Mouse (Mus musculus) limb, embryonic 10.5 days (tissue): ENCODE data around the gene Abhd16a. TPM values are rescaled to one million over a fixed set of nuclear protein-coding genes. Genes with fewer than 3 reads are reported as not detected.
"Not testable (repeated sequence)": the region's sequence is repeated elsewhere in the genome, so short reads cannot be mapped to it uniquely, and the experiment has no call there.

Experiments
- DNase-seq: peaks from one replicate; pipeline ENCODE4 v3.0.0-alpha.2; 2017; ENCODE audit warnings: low spot score
- H3K27ac ChIP-seq: fragments of 300-500 bp; sonication (generic); 2 replicates; pipeline ENCODE4 v1.5.1; 2016; ENCODE audit warnings: mild to moderate bottlenecking
- H3K27me3 ChIP-seq: fragments of 300-500 bp; sonication (generic); 2 replicates; pipeline ENCODE4 v1.6.1; 2016; ENCODE audit warnings: low read depth, mild to moderate bottlenecking; ENCODE audit not compliant: poor library complexity, severe bottlenecking
- H3K36me3 ChIP-seq: fragments of 300-500 bp; sonication (generic); 2 replicates; pipeline ENCODE4 v1.6.1; 2016; ENCODE audit warnings: mild to moderate bottlenecking, moderate library complexity
- H3K4me1 ChIP-seq: fragments of 300-500 bp; sonication (generic); 2 replicates; pipeline ENCODE4 v1.6.1; 2016
- H3K4me3 ChIP-seq: fragments of 300-500 bp; sonication (generic); 2 replicates; pipeline ENCODE4 v1.5.1; 2016; ENCODE audit warnings: mild to moderate bottlenecking, moderate library complexity
- H3K9me3 ChIP-seq: fragments of 300-500 bp; sonication (generic); replicated peaks from 2 replicates; pipeline ENCODE4 v1.6.1; 2016; ENCODE audit warnings: mild to moderate bottlenecking
- WGBS: fragments of 180-500 bp; shearing (Covaris S2); methylation state at CpG from one replicate; pipeline ENCODE4 v1.1.7; 2016; 5-methylcytosine and 5-hydroxymethylcytosine counted together
- polyA plus RNA-seq: library from polyadenylated mRNA; unstranded; fragments of >200 nt; fragmentation: Nextera tagmentation; extraction: Ambion mirVana; gene quantifications from 2 replicates; pipeline ENCODE4 v1.2.1, GENCODE M21; 2016

Gene Abhd16a
- polyA plus RNA-seq, 1 experiment from 2014 or later, result 63.6 TPM

DNA sequence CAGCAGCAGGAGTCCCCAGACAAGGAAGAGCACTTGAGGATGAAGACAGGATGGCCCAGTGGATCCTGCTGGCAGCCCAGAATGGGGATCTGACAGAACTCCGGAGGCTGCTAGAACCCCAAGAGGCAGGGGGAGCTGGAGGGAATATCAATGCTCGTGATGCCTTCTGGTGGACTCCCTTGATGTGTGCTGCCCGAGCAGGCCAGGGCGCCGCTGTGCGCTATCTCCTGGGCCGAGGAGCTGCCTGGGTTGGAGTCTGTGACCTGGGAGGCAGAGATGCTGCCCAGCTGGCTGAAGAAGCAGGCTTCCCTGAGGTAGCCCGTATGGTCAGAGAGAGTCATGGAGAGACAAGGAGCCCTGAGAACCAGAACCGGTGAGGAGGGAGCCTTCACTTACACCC lies 34.2 kb downstream of the Abhd16a start:
- Histone ChIP-seq H3K4me1 (peaks cover 49% of the 10 kb centered on the region), H3K36me3 (peaks cover 48% of the 10 kb centered on the region)
- not testable (repeated sequence) for H3K4me3 ChIP-seq, H3K9me3 ChIP-seq, H3K27ac ChIP-seq, DNase-seq, H3K27me3 ChIP-seq
- WGBS, result 92% methylated on average over 9 of the region's 9 CpGs

DNA sequence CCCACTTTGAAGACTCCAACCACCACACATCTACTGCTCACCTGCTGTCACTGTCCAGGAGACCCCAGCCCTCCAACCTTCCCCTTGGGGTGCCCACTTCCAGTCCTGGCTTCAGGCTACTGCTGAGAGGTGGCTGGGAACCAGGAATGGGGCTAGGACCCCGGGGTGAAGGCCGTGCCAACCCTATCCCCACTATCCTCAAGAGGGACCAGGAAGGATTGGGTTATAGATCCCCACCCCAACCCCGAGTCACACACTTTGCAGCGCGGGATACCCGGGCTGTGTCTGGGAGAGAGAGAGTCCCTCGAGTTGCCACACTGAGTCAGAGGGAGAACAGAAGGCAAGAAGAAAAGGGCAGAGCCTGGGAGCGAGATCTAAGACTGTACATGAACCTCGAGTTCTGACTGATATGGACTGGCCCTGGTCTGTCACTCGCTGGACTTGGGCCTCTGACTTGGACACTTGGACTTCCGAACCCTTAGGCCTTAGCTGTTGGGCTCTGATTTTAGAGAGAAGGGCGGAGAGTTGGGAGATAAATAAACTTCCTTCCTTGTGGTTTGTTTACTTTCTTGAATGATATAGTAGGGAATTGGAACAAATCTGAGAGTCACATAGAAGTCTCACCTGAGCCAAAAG lies 35.3 kb downstream of the Abhd16a start:
- H3K9me3 ChIP-seq, DNase-seq, H3K27ac ChIP-seq, H3K27me3 ChIP-seq: not testable (repeated sequence)
- 92% methylated on average over 12 of the region's 12 CpGs for WGBS
- H3K4me3 ChIP-seq, result 0 out of 2 replicates have a peak overlapping the region, but pooled peaks have one; percentile 1
- peaks cover 57% of the 10 kb centered on the region for H3K4me1 ChIP-seq
- peaks cover 45% of the 10 kb centered on the region for H3K36me3 ChIP-seq

DNA sequence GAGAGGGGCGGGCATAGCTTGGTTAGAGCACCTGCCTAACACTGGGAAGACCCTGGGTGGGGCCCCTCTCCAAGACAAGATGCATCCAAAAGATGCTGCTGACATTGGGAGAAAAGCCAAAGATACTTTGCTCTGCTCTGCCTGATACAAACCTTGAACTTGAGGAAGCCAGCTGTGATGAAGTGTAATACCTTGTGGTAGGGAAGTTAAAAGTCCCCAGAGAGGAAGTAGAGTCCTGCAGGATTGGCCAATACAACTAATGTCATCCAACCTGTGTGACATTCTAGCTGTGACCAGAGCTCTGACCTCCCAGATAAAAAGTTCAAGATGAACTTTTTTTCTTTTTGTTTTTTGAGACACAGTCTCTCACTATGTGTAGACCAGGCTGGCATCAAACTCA lies 36.0 kb downstream of the Abhd16a start:
- WGBS, result 93% methylated on average over 1 of the region's 1 CpGs
- DNase-seq, result no peak
- Histone ChIP-seq H3K9me3 (no peaks in the 10 kb centered on the region), H3K27ac (no peak overlapping the region), H3K4me1 (peaks cover 50% of the 10 kb centered on the region), H3K4me3 (0 out of 2 replicates have a peak overlapping the region, but pooled peaks have one; percentile 1), H3K27me3 (no peaks in the 10 kb centered on the region), H3K36me3 (peaks cover 39% of the 10 kb centered on the region)

DNA sequence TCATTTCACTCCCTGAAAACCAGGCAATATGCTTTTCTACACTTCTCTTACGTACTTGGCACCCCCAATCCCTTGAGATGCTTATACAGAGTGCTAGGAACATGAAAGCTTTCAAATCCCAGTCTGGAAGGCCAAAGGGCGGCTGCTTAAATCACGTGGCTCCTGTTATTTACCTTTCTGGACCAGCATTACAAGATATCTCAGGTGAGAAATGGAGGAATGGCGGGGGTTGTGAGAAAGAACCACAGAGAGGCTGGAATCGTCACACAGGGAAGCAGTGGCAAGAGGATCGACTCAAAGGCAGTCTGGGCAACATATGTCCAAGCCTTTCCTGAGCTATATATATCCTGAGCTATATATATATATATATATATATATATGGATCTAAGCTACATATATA lies 36.5 kb downstream of the Abhd16a start:
- H3K9me3 ChIP-seq, result no peaks in the 10 kb centered on the region
- WGBS, result 37% methylated on average over 6 of the region's 6 CpGs
- 0 out of 2 replicates have a peak overlapping the region, but pooled peaks have one; percentile 54 for H3K27ac ChIP-seq

DNA sequence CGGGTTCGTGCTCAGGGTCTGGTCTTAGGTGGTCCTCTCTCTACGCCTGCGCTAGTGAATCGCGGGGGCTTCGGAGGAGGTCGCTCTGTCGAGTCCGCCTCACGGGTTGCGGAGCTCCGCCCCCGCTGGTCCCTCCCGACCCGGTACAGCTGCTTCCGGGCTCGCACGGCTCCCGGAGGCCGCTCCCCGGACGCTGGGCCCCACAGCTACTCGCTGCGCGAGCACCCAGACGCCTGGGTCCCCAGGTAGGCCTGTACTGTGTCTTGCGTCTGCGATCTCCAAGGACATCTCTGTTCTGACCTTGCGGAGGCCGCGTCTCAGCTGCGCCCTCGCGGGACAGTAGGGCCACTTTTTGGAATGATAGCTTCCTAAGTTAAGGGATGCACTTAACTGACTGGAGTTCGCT lies 37.1 kb downstream of the Abhd16a start, which contains the start of gene D17H6S53E:
TSS of gene D17H6S53E (plus strand) at position 168 of the 406 bp plus-strand sequence.
- H3K9me3 ChIP-seq, result no peaks in the 10 kb centered on the region
- H3K4me3 ChIP-seq, result peak within 1 kb of the TSS; percentile 64
- WGBS, result under 1% methylated on average over 36 of the region's 36 CpGs
- H3K27me3 ChIP-seq, result no peaks in the 10 kb centered on the region
- H3K4me1 ChIP-seq, result peaks cover 44% of the 10 kb centered on the region
- peaks cover 44% of the 10 kb centered on the region for H3K36me3 ChIP-seq
- peak within 1 kb of the TSS; percentile 89 for H3K27ac ChIP-seq
- peak; percentile 83 for DNase-seq

More for the DNA sequence above, 36.5 kb downstream of the Abhd16a start:
- Histone ChIP-seq H3K27me3 (no peaks in the 10 kb centered on the region), H3K36me3 (peaks cover 41% of the 10 kb centered on the region), H3K4me3 (peak overlapping the region; percentile 64), H3K4me1 (peaks cover 45% of the 10 kb centered on the region)
- DNase-seq, result no peak

DNA sequence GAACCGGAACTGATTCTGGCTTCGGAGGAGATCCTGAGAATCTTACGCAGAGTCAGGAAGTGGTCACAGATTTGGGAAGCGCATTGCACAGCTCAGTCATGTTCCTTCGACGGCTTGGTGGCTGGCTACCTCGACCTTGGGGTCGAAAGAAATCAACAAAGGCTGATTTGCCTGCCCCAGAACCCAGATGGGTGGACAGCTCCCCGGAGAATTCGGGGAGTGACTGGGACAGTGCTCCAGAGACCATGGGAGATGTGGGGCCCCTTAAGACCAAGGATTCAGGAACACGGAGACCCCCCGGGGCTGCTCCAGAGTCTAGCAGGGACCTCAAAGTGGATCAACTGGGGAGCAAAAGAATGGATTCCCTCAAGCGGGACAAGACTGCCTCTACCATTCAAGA lies 38.0 kb downstream of the Abhd16a start:
- H3K4me3 ChIP-seq, result peak overlapping the region; percentile 64
- no peaks in the 10 kb centered on the region for H3K27me3 ChIP-seq
- H3K36me3 ChIP-seq, result peaks cover 44% of the 10 kb centered on the region
- H3K4me1 ChIP-seq, result peaks cover 41% of the 10 kb centered on the region
- WGBS, result 75% methylated on average over 13 of the region's 13 CpGs
- H3K9me3 ChIP-seq, result no peaks in the 10 kb centered on the region
- DNase-seq, result no peak
- peak overlapping the region; percentile 89 for H3K27ac ChIP-seq

DNA sequence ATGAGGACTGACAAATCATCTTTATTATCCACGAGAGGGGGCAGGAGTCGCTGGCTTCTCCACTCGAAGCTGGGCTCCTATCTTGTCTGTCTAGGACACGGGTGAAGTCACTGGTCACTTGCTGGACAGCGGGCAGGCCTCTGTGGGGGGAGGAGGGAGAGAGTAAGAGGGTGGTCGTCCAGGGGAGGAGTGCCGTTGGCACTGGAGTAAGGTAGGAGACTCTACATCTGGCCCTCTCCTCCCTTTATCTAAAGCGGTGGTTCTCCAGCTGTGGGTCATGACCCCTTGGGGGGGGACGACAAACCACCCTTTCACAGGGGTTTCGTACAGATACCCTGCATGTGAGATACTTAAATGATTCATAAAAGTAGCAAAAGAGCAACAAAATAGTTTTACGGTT lies 39.9 kb downstream of the Abhd16a start:
- Histone ChIP-seq H3K4me1 (peaks cover 36% of the 10 kb centered on the region), H3K27me3 (no peaks in the 10 kb centered on the region), H3K36me3 (peaks cover 34% of the 10 kb centered on the region), H3K27ac (no peak overlapping the region), H3K9me3 (no peaks in the 10 kb centered on the region), H3K4me3 (no peak overlapping the region)
- DNase-seq, result no peak
- WGBS, result 77% methylated on average over 11 of the region's 11 CpGs

DNA sequence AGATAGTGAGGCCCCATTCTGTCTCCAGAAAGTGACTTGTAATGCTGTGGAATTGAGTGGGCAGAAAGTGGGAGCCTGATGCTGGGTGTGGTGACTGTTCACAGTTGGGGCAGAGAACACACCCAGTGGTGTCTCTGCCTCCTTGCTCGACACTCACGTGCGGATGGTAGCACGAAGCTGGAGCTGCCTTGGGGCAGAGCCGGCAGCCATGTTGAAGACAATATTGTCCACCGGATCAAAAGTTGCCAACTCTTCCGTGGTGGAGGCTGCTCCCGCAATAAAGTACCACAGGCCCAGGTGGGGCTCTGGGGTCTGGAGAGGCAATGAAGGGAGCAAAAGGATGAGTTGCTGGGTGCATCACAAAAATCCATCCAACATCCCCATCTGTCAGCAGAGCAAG lies 42.0 kb downstream of the Abhd16a start:
- Histone ChIP-seq H3K27ac (no peak overlapping the region), H3K4me1 (peaks cover 27% of the 10 kb centered on the region), H3K27me3 (no peaks in the 10 kb centered on the region), H3K9me3 (no peaks in the 10 kb centered on the region), H3K4me3 (no peak overlapping the region), H3K36me3 (peaks cover 21% of the 10 kb centered on the region)
- WGBS, result 91% methylated on average over 8 of the region's 8 CpGs
- DNase-seq, result no peak

DNA sequence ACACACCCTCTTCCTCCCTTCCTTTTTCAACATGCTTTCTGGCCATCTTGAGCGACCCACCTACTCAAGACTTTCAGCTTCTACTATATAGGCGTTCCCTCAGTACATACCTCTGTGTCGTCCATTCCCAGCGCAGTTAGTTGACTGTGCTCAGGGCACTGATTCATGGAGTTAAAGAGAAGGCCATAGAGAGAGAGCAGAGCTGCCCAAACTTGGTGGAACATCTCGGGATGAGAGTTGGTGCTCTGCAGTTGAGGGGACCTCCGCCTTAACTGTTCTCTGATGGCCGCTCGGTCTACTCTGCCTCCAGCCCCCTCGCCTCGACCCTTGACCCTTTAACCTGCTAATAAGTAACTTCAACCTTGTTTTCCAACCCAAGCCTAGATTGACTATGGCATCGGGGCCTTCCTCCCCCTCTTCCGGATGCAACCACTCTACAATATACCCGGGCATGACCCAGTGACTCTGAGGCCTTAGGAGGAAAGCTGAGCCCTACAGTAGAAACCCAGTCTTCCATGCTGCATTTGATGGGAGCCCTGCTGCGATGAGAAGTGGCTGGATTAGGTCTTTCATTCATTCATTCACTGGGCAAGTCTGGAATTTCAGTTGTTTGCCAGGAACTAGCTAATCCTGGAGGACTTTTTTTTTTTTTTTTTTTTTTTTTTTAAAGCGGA lies 42.6 kb downstream of the Abhd16a start, which contains the start of gene Apom:
TSS of gene Apom (minus strand) at position 551 of the 674 bp plus-strand sequence.
- no peaks in the 10 kb centered on the region for H3K9me3 ChIP-seq
- H3K27ac ChIP-seq, result no peak within 1 kb of the TSS
- peaks cover 26% of the 10 kb centered on the region for H3K4me1 ChIP-seq
- WGBS, result 84% methylated on average over 15 of the region's 15 CpGs
- no peak for DNase-seq
- no peaks in the 10 kb centered on the region for H3K27me3 ChIP-seq
- H3K4me3 ChIP-seq, result no peak within 1 kb of the TSS
- peaks cover 21% of the 10 kb centered on the region for H3K36me3 ChIP-seq

DNA sequence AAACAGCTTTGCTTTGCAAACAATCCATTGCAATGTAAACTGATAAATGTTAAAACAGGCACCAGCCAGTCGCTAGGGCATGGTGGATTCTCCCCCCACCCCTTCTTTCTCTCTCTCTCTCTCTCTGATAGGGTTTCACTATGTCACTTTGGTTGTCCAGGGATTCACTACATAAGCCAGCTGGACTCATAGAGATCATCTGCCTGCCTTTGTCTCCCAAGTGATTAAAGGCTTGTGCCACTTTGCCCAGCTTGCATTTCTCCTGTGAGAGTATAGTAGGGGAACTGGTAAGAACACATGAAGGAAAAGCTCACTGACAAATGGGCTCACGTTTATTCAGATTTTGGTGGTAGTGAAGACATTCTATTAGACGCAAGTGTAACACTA lies 43.1 kb downstream of the Abhd16a start:
- no peak overlapping the region for H3K4me3 ChIP-seq
- H3K27me3 ChIP-seq, result no peaks in the 10 kb centered on the region
- H3K36me3 ChIP-seq, result peaks cover 20% of the 10 kb centered on the region
- no peak for DNase-seq
- 78% methylated on average over 3 of the region's 3 CpGs for WGBS
- H3K4me1 ChIP-seq, result peaks cover 26% of the 10 kb centered on the region
- H3K27ac ChIP-seq, result no peak overlapping the region
- H3K9me3 ChIP-seq, result no peaks in the 10 kb centered on the region

DNA sequence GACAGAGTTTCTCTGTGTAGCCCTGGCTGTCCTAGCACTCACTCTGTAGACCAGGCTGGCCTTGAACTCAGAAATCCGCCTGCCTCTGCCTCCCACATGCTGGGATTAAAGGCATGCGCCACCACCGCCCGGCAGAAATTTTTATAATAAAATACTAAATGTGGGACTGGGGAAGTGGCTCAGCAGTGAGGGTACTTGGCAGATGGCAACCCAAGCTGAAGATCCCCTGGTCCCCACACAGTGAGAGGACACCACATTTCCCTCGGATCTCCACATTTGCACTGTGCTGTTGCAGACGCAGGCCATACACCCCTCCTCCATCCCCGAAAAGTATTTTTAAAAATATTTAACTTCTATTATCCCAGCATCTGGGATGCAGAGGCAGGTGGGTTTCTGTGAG lies 44.5 kb downstream of the Abhd16a start:
- no peak for DNase-seq
- 97% methylated on average over 7 of the region's 7 CpGs for WGBS
- H3K9me3 ChIP-seq, result no peaks in the 10 kb centered on the region
- H3K4me1 ChIP-seq, result peaks cover 21% of the 10 kb centered on the region
- peaks cover 24% of the 10 kb centered on the region for H3K36me3 ChIP-seq
- H3K27ac ChIP-seq, result no peak overlapping the region
- H3K27me3 ChIP-seq, result no peaks in the 10 kb centered on the region
- no peak overlapping the region for H3K4me3 ChIP-seq

DNA sequence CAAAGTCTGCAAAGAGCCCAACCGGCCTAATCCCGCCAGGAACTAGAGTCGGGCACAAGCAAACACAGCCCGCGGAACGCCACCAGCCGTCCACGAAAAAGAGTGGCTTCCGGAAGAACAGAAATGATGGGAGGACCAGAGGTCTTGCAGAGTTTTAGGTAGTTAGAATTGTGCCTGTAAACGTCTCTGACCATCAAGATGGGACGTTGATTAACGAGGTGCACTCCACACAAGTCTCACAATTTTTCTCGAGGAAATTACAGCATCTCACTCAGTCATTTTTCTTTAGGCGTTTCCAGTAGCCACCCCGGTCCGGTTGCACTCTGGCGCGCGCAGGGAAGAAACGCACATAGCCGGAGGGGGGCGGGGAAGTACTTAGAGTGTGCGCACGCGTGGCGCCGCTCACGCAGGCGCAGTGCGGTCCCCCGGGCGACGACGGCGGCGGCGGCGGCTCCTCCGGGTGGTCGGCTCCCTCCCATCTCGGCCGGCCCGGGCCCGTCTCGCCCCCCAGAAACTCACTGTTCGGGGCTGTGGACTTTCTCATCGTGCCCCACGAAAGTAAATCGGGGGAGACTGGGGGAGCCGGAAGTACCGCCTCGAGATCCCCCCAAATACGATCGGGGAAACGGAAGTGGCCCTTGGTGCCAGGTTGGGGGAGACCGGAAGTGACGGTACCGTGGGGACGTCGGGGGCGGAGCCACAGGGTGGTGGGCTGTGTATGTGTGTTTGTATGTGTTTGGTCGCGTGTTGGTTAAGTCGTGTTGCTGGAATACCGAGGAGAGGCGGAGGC lies 45.9 kb downstream of the Abhd16a start, which contains the start of gene Bag6:
TSS of gene Bag6 (plus strand) at position 378 of the 790 bp plus-strand sequence.
- DNase-seq, result peak; percentile 96
- H3K27me3 ChIP-seq, result no peaks in the 10 kb centered on the region
- H3K36me3 ChIP-seq, result peaks cover 32% of the 10 kb centered on the region
- no peaks in the 10 kb centered on the region for H3K9me3 ChIP-seq
- H3K27ac ChIP-seq, result peak within 1 kb of the TSS; percentile 97
- H3K4me3 ChIP-seq, result peak within 1 kb of the TSS; percentile 85
- WGBS, result under 1% methylated on average over 66 of the region's 66 CpGs
- H3K4me1 ChIP-seq, result peaks cover 14% of the 10 kb centered on the region
